Mouse (Mus musculus) lung, embryonic 14.5 days (tissue): Measurements from ENCODE around the gene Dnah12. TPM values are rescaled to one million over a fixed set of nuclear protein-coding genes. Genes with fewer than 3 reads are reported as not detected.
"Not testable (repeated sequence)": the region's sequence is repeated elsewhere in the genome, so short reads cannot be mapped to it uniquely, and the experiment has no call there.

Experiments
- ATAC-seq: fragments of 200-750 bp; cut with Nextera tagmentation; 2 replicates; pipeline ENCODE4 v1.8.0; 2017; ENCODE audit warnings: mild to moderate bottlenecking, moderate TSS enrichment, moderate library complexity; ENCODE audit not compliant: insufficient read depth
- DNase-seq: peaks from one replicate; pipeline ENCODE4 v3.0.0-alpha.2; 2015
- H3K27ac ChIP-seq: fragments of 300-500 bp; sonication (generic); 2 replicates; pipeline ENCODE4 v1.5.1; 2014; ENCODE audit warnings: low read depth, mild to moderate bottlenecking, moderate library complexity
- H3K27me3 ChIP-seq: fragments of 300-500 bp; sonication (generic); 2 replicates; pipeline ENCODE4 v1.6.1; 2014; ENCODE audit warnings: low read length, control low read depth; ENCODE audit not compliant: insufficient read depth
- H3K36me3 ChIP-seq: fragments of 300-500 bp; sonication (generic); 2 replicates; pipeline ENCODE4 v1.6.1; 2014; ENCODE audit warnings: control low read depth; ENCODE audit not compliant: insufficient read depth
- H3K4me1 ChIP-seq: fragments of 300-500 bp; sonication (generic); 2 replicates; pipeline ENCODE4 v1.6.1; 2014; ENCODE audit warnings: antibody characterized with exemption, control low read depth; ENCODE audit not compliant: insufficient read depth
- H3K4me2 ChIP-seq: fragments of 300-500 bp; sonication (generic); 2 replicates; pipeline ENCODE4 v1.6.1; 2014; ENCODE audit warnings: mild to moderate bottlenecking
- H3K4me3 ChIP-seq: fragments of 300-500 bp; sonication (generic); 2 replicates; pipeline ENCODE4 v1.5.1; 2014; ENCODE audit warnings: low read depth, low read length
- H3K9ac ChIP-seq: fragments of 300-500 bp; sonication (generic); 2 replicates; pipeline ENCODE4 v1.6.1; 2014
- H3K9me3 ChIP-seq: fragments of 300-500 bp; sonication (generic); 2 replicates; pipeline ENCODE4 v1.6.1; 2016; ENCODE audit warnings: low read depth, low read length, control low read depth
- CTCF ChIP-seq: IDR thresholded peaks from 2 replicates; pipeline ENCODE4 v1.5.1; 2016; ENCODE audit warnings: antibody characterized with exemption, low read depth
- WGBS: fragments of 180-500 bp; shearing (Covaris S2); extraction: QIAGEN DNeasy Blood & Tissue Kit; methylation state at CpG from one replicate; pipeline ENCODE4 v1.1.7; 2014; 5-methylcytosine and 5-hydroxymethylcytosine counted together
- polyA plus RNA-seq: library from polyadenylated mRNA; unstranded; fragments of >200 nt; fragmentation: Nextera tagmentation; extraction: Ambion mirVana; gene quantifications from 2 replicates; pipeline ENCODE4 v1.2.1, GENCODE M21; 2014

The Dnah12 gene
- polyA plus RNA-seq, 1 experiment from 2014 or later, result 0.11 TPM

DNA sequence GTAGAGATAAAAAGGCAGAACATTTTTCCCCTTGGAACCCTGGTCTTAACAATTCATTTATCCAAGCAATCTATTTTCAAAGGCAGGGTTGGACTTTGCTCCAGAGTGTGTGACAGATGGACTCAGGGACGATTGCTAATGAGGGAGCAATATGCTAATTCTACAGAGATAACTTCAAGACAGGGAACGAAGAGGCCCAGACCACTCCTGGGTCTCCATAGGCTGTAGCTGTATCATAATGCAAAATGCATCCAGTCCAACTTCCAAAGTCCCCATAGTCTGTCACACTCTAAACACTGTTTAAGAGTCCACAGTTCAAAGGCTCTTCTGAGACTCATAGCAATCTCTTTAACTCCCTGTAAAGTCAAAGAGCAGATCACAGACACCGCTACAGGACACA lies 194.2 kb downstream of the Dnah12 start:
- peak overlapping the region; percentile 56; the same call in 1 of the 2 replicates for H3K27ac ChIP-seq
- H3K27me3 ChIP-seq, result no peaks in the 10 kb centered on the region
- ATAC-seq (peak; percentile 85; the same call in 1 of the 2 replicates), DNase-seq (peak; percentile 62)
- H3K36me3 ChIP-seq, result no peaks in the 10 kb centered on the region
- no peak overlapping the region for H3K9ac ChIP-seq
- no peak overlapping the region for H3K4me2 ChIP-seq
- H3K4me1 ChIP-seq, result no peaks in the 10 kb centered on the region
- H3K9me3 ChIP-seq, result no peaks in the 10 kb centered on the region
- no peak for TF ChIP-seq CTCF
- H3K4me3 ChIP-seq, result no peak overlapping the region
- 50% methylated on average over 3 of the region's 3 CpGs for WGBS

- whole genome bisulfite sequencing, result 84% methylated on average over 3 of the region's 3 CpGs
- Histone ChIP-seq H3K9ac (no peak overlapping the region), H3K9me3 (no peaks in the 10 kb centered on the region), H3K4me1 (no peaks in the 10 kb centered on the region), H3K4me3 (no peak overlapping the region), H3K4me2 (no peak overlapping the region), H3K36me3 (no peaks in the 10 kb centered on the region), H3K27ac (no peak overlapping the region), H3K27me3 (no peaks in the 10 kb centered on the region)
- TF ChIP-seq CTCF, result no peak
- DNase-seq (no peak), ATAC-seq (no peak)
Observed at GRCm38 (mm10) chr14:26890777-26891176, 197.7 kb downstream of the Dnah12 start.

GRCm38 (mm10) chr14:26894392-26894791 lies 201.3 kb downstream of the Dnah12 start, which contains the start of gene Asb14:
Gene Asb14, plus strand, starts transcription at chr14:26894557.
- no peak for TF ChIP-seq CTCF
- H3K36me3 ChIP-seq, result no peaks in the 10 kb centered on the region
- 82% methylated on average over 4 of the region's 4 CpGs for WGBS
- no peak for DNase-seq
- no peak within 1 kb of the TSS for H3K9ac ChIP-seq
- no peaks in the 10 kb centered on the region for H3K4me1 ChIP-seq
- H3K4me3 ChIP-seq, result no peak within 1 kb of the TSS
- no peak within 1 kb of the TSS for H3K27ac ChIP-seq
- no peaks in the 10 kb centered on the region for H3K27me3 ChIP-seq
- H3K4me2 ChIP-seq, result no peak within 1 kb of the TSS
- ATAC-seq, result no peak
- H3K9me3 ChIP-seq, result no peaks in the 10 kb centered on the region

DNA sequence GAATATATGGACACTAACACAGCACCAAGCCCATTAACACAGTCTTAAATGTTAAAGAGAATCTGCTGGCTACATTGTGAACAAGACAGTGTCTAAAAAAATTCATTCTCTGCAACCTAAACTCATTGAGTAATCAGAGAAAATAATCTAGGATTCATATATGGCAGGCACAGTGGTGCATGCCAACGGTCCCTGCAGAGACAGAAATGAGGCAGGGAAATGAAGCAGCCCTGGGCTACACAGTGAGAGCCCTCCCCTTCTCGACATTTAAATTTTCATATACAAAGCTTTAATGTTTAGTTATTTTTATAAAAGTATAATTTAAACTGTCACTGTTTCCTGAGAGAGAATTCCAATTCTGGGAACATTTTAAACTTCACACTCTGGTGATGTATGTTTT lies 206.4 kb downstream of the Dnah12 start:
- no peaks in the 10 kb centered on the region for H3K4me1 ChIP-seq
- H3K4me3 ChIP-seq, result no peak overlapping the region
- WGBS, result 80% methylated on average over 2 of the region's 2 CpGs
- no peaks in the 10 kb centered on the region for H3K9me3 ChIP-seq
- ATAC-seq (no peak), DNase-seq (no peak)
- H3K27ac ChIP-seq, result no peak overlapping the region
- H3K27me3 ChIP-seq, result no peaks in the 10 kb centered on the region
- H3K36me3 ChIP-seq, result no peaks in the 10 kb centered on the region
- H3K4me2 ChIP-seq, result no peak overlapping the region
- no peak for TF ChIP-seq CTCF
- H3K9ac ChIP-seq, result no peak overlapping the region

- Histone ChIP-seq H3K27me3 (no peaks in the 10 kb centered on the region), H3K36me3 (no peaks in the 10 kb centered on the region), H3K9me3 (no peaks in the 10 kb centered on the region), H3K27ac (no peak overlapping the region), H3K4me1 (no peaks in the 10 kb centered on the region), H3K4me3 (no peak overlapping the region), H3K9ac (no peak overlapping the region), H3K4me2 (no peak overlapping the region)
- WGBS, result 82% methylated on average over 12 of the region's 12 CpGs
- TF ChIP-seq CTCF, result no peak
- DNase-seq (no peak), ATAC-seq (no peak)
Observed at GRCm38 (mm10) chr14:26900893-26901292, 207.8 kb downstream of the Dnah12 start.

- Histone ChIP-seq H3K9me3 (no peaks in the 10 kb centered on the region), H3K9ac (no peak overlapping the region), H3K27ac (no peak overlapping the region), H3K4me1 (no peaks in the 10 kb centered on the region), H3K4me3 (no peak overlapping the region), H3K27me3 (no peaks in the 10 kb centered on the region), H3K36me3 (no peaks in the 10 kb centered on the region), H3K4me2 (no peak overlapping the region)
- DNase-seq, result no peak
- ATAC-seq, result no peak
- TF ChIP-seq CTCF, result no peak
- 84% methylated on average over 4 of the region's 4 CpGs for WGBS
Observed at GRCm38 (mm10) chr14:26907401-26907800, 214.3 kb downstream of the Dnah12 start.

DNA sequence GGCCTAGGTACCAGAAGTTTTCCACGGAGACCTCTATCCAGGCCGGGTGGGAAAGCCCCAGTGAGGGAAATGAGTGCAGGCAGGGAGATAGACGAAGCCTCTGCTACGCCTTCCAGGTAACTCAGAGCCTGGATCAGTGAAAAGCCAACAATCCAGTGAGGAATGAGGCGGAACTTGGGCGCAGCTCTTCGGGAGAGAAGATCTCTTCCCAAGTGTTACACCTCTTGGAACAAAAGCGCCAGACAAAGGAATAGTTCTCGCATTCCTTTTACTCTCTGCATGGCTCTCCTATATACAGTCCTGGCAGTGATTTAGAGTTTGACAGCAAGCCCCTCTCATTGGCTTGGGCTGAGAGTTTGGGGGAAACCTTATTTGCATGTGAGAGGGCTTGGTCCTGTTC lies 217.4 kb downstream of the Dnah12 start:
- not testable (repeated sequence) for H3K27me3 ChIP-seq, H3K9ac ChIP-seq, H3K4me2 ChIP-seq, H3K4me1 ChIP-seq, ATAC-seq, H3K4me3 ChIP-seq, H3K27ac ChIP-seq, H3K36me3 ChIP-seq, DNase-seq, H3K9me3 ChIP-seq
- 47% methylated on average over 9 of the region's 9 CpGs for WGBS

- no peak for ATAC-seq
- no peaks in the 10 kb centered on the region for H3K27me3 ChIP-seq
- no peak for TF ChIP-seq CTCF
- no peaks in the 10 kb centered on the region for H3K4me1 ChIP-seq
- H3K9me3 ChIP-seq, result no peaks in the 10 kb centered on the region
- H3K27ac ChIP-seq, result no peak overlapping the region
- peak; percentile 47 for DNase-seq
- no peaks in the 10 kb centered on the region for H3K36me3 ChIP-seq
- WGBS, result 57% methylated on average over 6 of the region's 6 CpGs
- H3K4me3 ChIP-seq, result no peak overlapping the region
- H3K9ac ChIP-seq, result no peak overlapping the region
- no peak overlapping the region for H3K4me2 ChIP-seq
Observed at GRCm38 (mm10) chr14:26911201-26911600, 218.1 kb downstream of the Dnah12 start.
